Mouse (Mus musculus) neural tube, postnatal 0 days (tissue): Measurements from ENCODE around the gene Pigq. TPM values are rescaled to one million over a fixed set of nuclear protein-coding genes. Genes with fewer than 3 reads are reported as not detected.

Experiments
- polyA plus RNA-seq: library from polyadenylated mRNA; unstranded; fragments of >200 nt; fragmentation: Nextera tagmentation; extraction: Ambion mirVana; gene quantifications from 2 replicates; pipeline ENCODE4 v1.2.1, GENCODE M21; 2015

The Pigq gene
- 60.7 and 77.8 TPM in 2 replicates for polyA plus RNA-seq

DNA sequence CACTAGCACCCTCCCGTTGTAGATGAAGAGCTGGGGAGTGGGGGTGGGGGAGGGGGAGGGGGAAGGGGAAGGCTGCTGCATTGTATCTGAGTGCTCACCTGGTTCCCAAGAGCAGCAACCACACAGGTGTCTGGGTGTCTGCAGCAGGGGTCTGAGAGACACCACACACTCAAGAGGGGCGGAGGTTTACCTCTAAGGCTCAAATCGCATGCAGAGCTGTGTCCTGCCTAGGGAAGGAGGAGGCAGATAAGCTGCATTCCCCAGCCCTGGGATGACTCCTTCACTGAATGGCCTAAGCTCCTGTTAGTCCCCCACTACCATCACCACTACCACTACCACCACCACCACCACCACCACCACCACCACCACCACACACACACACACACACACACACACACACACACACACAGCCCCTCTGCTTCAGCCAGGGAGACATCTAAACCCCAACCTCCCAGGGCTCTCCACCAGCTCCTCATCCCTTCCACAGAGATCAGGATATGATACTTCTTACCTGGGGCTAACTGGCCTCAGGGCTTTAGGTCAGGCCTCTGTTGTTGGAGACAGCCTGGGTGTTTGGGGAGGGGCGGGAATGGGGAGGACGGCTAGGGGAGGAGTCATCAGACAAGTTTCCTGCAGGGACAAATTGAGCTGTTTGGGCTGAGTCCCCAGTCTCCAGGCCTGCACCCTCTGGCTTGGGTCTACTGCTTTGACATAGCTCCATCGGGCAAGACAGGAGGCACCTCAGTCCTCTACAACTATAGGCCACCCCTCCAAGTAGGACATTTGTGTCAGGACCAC lies at the start of gene Pigq, which contains the start of gene Nhlrc4:
Gene Pigq (minus strand): TSS at position 571 of the 798 bp plus-strand sequence.
Gene Nhlrc4 (minus strand): TSS at position 596 of the 798 bp plus-strand sequence.

DNA sequence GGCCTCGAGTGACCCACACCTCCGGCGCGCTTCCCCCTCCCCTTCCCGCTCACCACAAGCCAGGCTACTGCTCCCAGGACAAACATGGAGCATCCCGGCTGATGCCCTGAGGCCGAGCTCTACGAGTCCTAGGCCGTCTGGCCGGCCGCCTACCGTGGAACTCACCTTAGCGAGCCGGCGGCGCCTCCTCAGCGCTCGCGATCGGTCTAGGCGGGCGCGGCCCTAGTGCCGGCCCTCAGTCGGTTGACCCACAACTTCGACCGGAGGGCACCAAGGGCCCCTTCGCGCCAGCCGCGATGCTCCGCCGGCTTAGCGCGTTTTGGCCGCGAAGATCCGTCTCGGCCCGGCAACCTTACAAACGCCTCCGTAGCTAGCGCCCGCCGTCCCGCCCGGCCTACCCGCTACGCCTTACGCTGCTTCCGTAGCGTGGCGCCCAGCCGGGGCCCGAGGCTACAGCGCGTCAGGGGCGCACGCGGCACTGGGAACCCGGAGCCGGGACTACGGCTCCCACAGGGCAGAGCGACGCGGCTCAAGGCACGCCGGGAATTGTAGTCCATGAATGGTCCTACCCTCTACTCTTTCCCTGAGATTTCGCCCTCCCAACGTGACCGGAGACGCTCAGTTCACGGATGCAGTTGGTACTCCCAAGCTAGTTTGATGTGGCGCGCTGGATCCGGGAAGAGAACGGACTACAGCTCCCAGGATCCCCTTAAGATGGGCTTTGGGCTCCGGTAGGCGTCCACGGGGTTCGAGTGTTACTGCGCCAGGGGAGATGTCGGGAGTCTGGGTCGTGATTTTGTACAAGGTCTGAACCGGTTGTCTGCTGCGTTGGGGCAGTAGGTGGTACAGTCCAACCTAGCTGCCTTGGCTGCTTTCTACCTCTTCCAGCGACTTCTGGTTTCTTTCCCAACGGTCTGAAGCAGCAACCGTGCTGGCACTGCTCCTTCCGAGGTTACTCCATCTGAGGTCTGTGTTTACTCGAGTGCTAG lies 40.9 kb upstream of the Pigq start, which contains the start of gene Capn15:
Gene Capn15 (minus strand): TSS at position 491 of the 989 bp plus-strand sequence.

DNA sequence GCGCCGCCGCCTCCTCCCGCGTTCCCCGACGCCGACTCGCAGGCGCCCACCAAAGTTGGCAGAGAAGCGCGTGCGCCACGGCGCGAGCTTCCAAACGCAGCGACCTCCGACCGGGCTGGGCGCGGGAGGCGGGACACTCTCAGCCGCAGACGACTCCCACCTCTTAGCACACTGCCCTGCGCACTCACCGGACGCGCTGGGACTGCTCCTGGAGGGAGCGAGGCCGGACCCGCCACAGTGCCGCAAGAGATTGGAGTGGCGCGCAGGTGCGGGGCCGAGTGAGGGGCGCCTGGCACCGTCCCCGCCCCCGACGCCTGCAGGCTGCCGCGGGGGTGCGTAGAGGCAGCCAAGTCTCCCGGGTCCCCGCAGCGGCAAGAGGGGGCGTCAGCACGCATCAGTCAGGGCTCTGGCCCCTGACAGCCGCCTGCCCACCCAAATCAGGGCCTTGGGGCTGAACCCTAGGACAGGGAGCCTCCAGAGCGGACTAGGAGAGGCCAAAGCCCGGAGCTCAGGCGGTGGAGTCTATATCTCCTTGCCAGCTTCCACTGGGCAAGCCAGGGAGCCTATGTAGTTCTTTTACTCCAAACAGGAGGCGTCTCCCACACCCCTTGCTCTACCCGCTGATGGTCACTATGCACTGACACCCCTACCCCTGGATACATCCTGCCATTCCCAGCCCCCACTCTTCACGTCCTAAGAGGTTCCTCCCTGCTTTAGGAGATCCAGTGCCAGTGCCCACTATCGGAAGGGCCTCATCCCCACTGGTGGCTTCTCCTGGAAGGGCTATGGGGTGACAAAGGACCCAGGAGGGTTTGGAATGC lies 7.3 kb upstream of the Pigq start, which contains the start of gene A930017K11Rik:
Gene A930017K11Rik (minus strand): TSS at position 763 of the 821 bp plus-strand sequence.

DNA sequence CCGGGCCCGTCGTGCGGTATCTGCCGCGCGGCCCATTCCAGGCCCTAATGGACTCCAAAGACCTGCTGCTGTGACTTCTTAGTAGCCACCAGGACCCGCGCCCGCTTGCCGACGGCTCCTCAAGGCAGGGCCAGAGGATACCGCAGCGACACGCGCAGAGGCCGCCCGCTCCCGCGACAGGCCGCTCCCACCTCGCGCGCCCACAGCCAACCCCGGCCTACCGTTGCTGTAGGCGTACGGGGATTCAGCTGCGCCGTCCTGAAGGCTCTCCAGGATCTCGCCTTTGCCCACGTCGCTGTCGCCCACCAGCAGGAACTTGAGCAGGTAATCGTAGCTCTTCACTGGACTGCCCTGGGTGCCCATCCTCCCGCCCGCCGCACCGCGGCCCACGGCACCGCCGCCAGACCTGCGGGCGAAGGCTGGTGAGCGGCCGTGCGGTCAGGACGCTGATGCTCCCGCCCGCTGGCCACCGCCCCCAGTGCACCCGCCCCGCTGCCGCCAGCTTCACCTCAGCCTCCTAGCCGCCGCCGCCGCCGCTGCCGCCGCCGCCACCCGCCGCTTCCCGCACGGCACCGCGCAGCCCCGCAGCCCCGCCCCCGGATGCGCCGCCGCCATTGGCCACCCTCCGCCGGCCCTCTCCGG lies 25.5 kb downstream of the Pigq start, which contains the start of gene Rab40c:
Gene Rab40c (minus strand): TSS at position 584 of the 642 bp plus-strand sequence.

DNA sequence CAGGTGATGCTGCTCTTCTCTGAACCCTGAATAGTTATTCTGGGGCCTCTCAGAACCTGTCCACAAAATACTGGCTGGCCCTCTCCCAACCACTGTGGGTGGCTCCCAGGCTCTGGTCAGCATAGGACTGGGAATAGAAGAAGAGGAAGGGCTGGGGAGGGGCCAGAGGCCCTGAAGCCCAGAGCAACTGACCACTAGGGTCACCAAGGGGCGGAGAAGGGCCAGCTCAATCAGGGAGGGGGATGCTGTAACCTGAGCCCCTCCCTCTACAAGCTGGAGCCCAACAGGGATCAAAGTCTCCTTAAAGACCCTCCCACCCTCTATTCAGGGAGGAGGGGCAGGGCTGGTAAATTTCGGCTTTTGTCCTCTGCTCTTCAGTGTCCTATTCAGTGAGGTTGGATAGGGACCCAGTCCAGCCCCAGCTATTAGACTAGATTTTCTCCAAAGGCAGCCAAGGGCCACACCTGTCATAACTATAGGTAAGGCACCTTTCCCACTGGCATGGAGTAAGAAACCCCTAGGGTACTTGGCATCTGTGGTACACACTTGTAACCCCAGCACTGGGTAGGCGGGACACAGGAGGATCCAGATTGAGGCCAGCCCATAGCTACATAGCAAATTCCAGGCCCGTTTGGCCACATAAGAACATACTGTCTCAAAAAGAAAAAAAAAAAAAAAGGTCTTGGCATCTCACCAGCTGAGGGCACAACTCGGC lies 64.4 kb downstream of the Pigq start, which contains the start of gene Wfikkn1:
Gene Wfikkn1 (minus strand): TSS at position 663 of the 715 bp plus-strand sequence.

Other genes with a start within 250 kb of the Pigq start
- 25.0 and 25.7 TPM in 2 replicates for gene Gng13, start 227.8 kb downstream of the Pigq start, polyA plus RNA-seq
- 3.3 and 3.6 TPM in 2 replicates for gene Chtf18, start 217.5 kb downstream of the Pigq start, polyA plus RNA-seq
- 28.2 and 33.0 TPM in 2 replicates for gene Rpusd1, start 217.3 kb downstream of the Pigq start, polyA plus RNA-seq
- not detected in 2 replicates for gene Mslnl, start 208.9 kb downstream of the Pigq start, polyA plus RNA-seq
- gene Msln, start 190.6 kb downstream of the Pigq start, polyA plus RNA-seq: 4.9 and 9.2 TPM in 2 replicates
- 22.1 and 26.8 TPM in 2 replicates for gene Narfl, start 171.2 kb downstream of the Pigq start, polyA plus RNA-seq
- gene Haghl, start 159.3 kb downstream of the Pigq start, polyA plus RNA-seq: 239 and 280 TPM in 2 replicates
- gene Ccdc78, start 158.4 kb downstream of the Pigq start, polyA plus RNA-seq: 0.57 and 0.65 TPM in 2 replicates
- 114 and 116 TPM in 2 replicates for gene Fam173a, start 152.0 kb downstream of the Pigq start, polyA plus RNA-seq
- gene AC134908.4, start 149.3 kb downstream of the Pigq start, polyA plus RNA-seq: 3.6 and 5.2 TPM in 2 replicates
- 120 and 140 TPM in 2 replicates for gene Metrn, start 147.8 kb downstream of the Pigq start, polyA plus RNA-seq
- 55.3 and 58.9 TPM in 2 replicates for gene Fbxl16, start 135.9 kb downstream of the Pigq start, polyA plus RNA-seq
- gene Wdr24, start 121.3 kb downstream of the Pigq start, polyA plus RNA-seq: 21.0 and 21.7 TPM in 2 replicates
- 37.1 and 44.5 TPM in 2 replicates for gene Jmjd8, start 116.1 kb downstream of the Pigq start, polyA plus RNA-seq
- 354 and 408 TPM in 2 replicates for gene Stub1, start 111.5 kb downstream of the Pigq start, polyA plus RNA-seq
- 89.7 and 104 TPM in 2 replicates for gene Rhbdl1, start 107.6 kb downstream of the Pigq start, polyA plus RNA-seq
- gene Gm20683, start 103.2 kb downstream of the Pigq start, polyA plus RNA-seq: 13.1 and 18.9 TPM in 2 replicates
- 13.5 and 19.5 TPM in 2 replicates for gene Rhot2, start 100.1 kb downstream of the Pigq start, polyA plus RNA-seq
- gene Wdr90, start 83.4 kb downstream of the Pigq start, polyA plus RNA-seq: 9.4 and 12.7 TPM in 2 replicates
- gene Mcrip2, start 76.2 kb downstream of the Pigq start, polyA plus RNA-seq: 64.6 and 66.2 TPM in 2 replicates
- gene Mettl26, start 69.9 kb downstream of the Pigq start, polyA plus RNA-seq: 81.0 and 83.3 TPM in 2 replicates
- gene Wfikkn1, start 64.1 kb downstream of the Pigq start, polyA plus RNA-seq: 0.27 and 0.46 TPM in 2 replicates
- gene Rab40c, start 25.2 kb downstream of the Pigq start, polyA plus RNA-seq: 37.8 and 40.6 TPM in 2 replicates
- gene Nhlrc4, start within 50 bp of the Pigq start, polyA plus RNA-seq: not detected in 2 replicates
- 0.19 TPM in 1 of 2 replicates, not detected in the other for gene A930017K11Rik, start 7.6 kb upstream of the Pigq start, polyA plus RNA-seq
- gene Capn15, start 40.9 kb upstream of the Pigq start, polyA plus RNA-seq: 14.2 and 17.7 TPM in 2 replicates
- 17.1 and 17.8 TPM in 2 replicates for gene Rab11fip3, start 124.6 kb upstream of the Pigq start, polyA plus RNA-seq
- 38.7 and 44.3 TPM in 2 replicates for gene Decr2, start 145.4 kb upstream of the Pigq start, polyA plus RNA-seq
- gene Nme4, start 150.7 kb upstream of the Pigq start, polyA plus RNA-seq: 13.2 TPM in 2 replicates
- gene Tmem8, start 168.4 kb upstream of the Pigq start, polyA plus RNA-seq: 4.9 and 5.6 TPM in 2 replicates
- 192 and 200 TPM in 2 replicates for gene Mrpl28, start 178.6 kb upstream of the Pigq start, polyA plus RNA-seq
- gene Axin1, start 193.8 kb upstream of the Pigq start, polyA plus RNA-seq: 12.8 and 15.4 TPM in 2 replicates